Mouse (Mus musculus) G1E (cell line): ENCODE results near the gene Prkar2b. TPM values are rescaled to one million over a fixed set of nuclear protein-coding genes. Genes with fewer than 3 reads are reported as not detected.
A peak's percentile ranks its signal among the peaks of the same experiment; 100 is the strongest.

ENCODE experiments used
- ATAC-seq: 2 replicates; pipeline ENCODE4 v1.8.0; 2016; ENCODE audit warnings: mild to moderate bottlenecking; ENCODE audit not compliant: insufficient number of reproducible peaks, poor library complexity, low FRiP score, severe bottlenecking; ENCODE audit errors: extremely low read depth
- DNase-seq: peaks from one replicate; pipeline ENCODE4 v3.0.0; 2012; ENCODE audit warnings: low spot score
- H3K27me3 ChIP-seq: 2 replicates; pipeline ENCODE4 v1.6.1; 2012; ENCODE audit warnings: mild to moderate bottlenecking, low read length, inconsistent platforms; ENCODE audit not compliant: insufficient read depth
- H3K36me3 ChIP-seq: replicated peaks from 2 replicates; pipeline ENCODE3; 2012; ENCODE audit warnings: mild to moderate bottlenecking, inconsistent platforms
- H3K4me1 ChIP-seq: 2 replicates; pipeline ENCODE4 v1.6.1; 2012; ENCODE audit warnings: low read depth, low read length, inconsistent platforms, mixed read lengths; ENCODE audit not compliant: insufficient read depth
- H3K4me3 ChIP-seq: 2 replicates; pipeline ENCODE4 v1.5.1; 2012; ENCODE audit warnings: low read depth, mild to moderate bottlenecking, inconsistent platforms, low read length, moderate library complexity, mixed read lengths
- H3K9me3 ChIP-seq: replicated peaks from 2 replicates; pipeline ENCODE4 v1.6.1; 2012; ENCODE audit warnings: inconsistent platforms
- CTCF ChIP-seq: IDR thresholded peaks from 2 replicates; pipeline ENCODE4 v1.5.1; 2012; ENCODE audit warnings: low read depth, low read length, inconsistent platforms, mixed read lengths
- GATA1 ChIP-seq: IDR thresholded peaks from 2 replicates; pipeline ENCODE4 v1.6.1; 2012; ENCODE audit warnings: borderline replicate concordance, low read length, inconsistent platforms, mixed read lengths
- GATA2 ChIP-seq: IDR thresholded peaks from 2 replicates; pipeline ENCODE4 v1.6.1; 2012; ENCODE audit warnings: low read depth, low read length, inconsistent platforms, borderline replicate concordance
- POLR2AphosphoS5 ChIP-seq: IDR thresholded peaks from 2 replicates; pipeline ENCODE4 v1.6.1; 2012; ENCODE audit warnings: low read depth, low read length, inconsistent platforms; ENCODE audit not compliant: insufficient replicate concordance
- TAL1 ChIP-seq: conservative IDR thresholded peaks from 2 replicates; pipeline ENCODE4 v1.6.1; 2012; ENCODE audit warnings: low read depth, low read length, inconsistent platforms, mixed read lengths
- polyA plus RNA-seq: library from polyadenylated mRNA; stranded (reverse); fragments of >175 nt; gene quantifications from 2 replicates; pipeline ENCODE4 v1.2.3, GENCODE M21; 2012
- total RNA-seq, 2 experiments: library from RNA; stranded (forward) in 1 of 2; stranded (reverse) in 1 of 2; fragments of 200-1000 nt in 1 of 2; fragments of >200 nt in 1 of 2; fragmentation: Nextera tagmentation in 1 of 2; gene quantifications; 2 replicates each; pipeline ENCODE4 v1.2.3; 2014 to 2017

Gene Prkar2b
- total and polyA plus RNA-seq, 3 experiments: 179 to 849 (median 524) TPM

GRCm38 (mm10) chr12:31926661-31927061, 134.4 kb downstream of the Prkar2b start:
- Histone ChIP-seq H3K9me3 (no peaks in the 10 kb centered on the region), H3K36me3 (peaks cover 80% of the 10 kb centered on the region), H3K27me3 (no peaks in the 10 kb centered on the region), H3K4me3 (no peak overlapping the region), H3K4me1 (0 out of 2 replicates have a peak, but pooled peaks cover 4% of the 10 kb centered on the region)
- TF ChIP-seq GATA1: no peak
- no peak for TF ChIP-seq TAL1
- TF ChIP-seq POLR2AphosphoS5: 0 out of 2 replicates have a peak, but pooled peaks have one; percentile 76
- TF ChIP-seq GATA2: no peak
- peak; percentile 70 for TF ChIP-seq CTCF
- DNase-seq: peak; percentile 10
- peak; percentile 65 for ATAC-seq

- no peaks in the 10 kb centered on the region for H3K9me3 ChIP-seq
- no peak for TF ChIP-seq CTCF
- no peak for TF ChIP-seq GATA1
- TF ChIP-seq GATA2: no peak
- TF ChIP-seq POLR2AphosphoS5: no peak
- TF ChIP-seq TAL1: no peak
- H3K27me3 ChIP-seq: no peaks in the 10 kb centered on the region
- H3K36me3 ChIP-seq: peaks cover 80% of the 10 kb centered on the region
- H3K4me3 ChIP-seq: no peak overlapping the region
- no peak for ATAC-seq
- no peak for DNase-seq
- H3K4me1 ChIP-seq: 0 out of 2 replicates have a peak, but pooled peaks cover 8% of the 10 kb centered on the region
Observed at GRCm38 (mm10) chr12:31925343-31925742, 135.8 kb downstream of the Prkar2b start.

- TF ChIP-seq TAL1 (no peak), GATA2 (no peak), POLR2AphosphoS5 (no peak), CTCF (no peak), GATA1 (no peak)
- H3K9me3 ChIP-seq: no peaks in the 10 kb centered on the region
Observed at GRCm38 (mm10) chr12:31924135-31924534, 137.0 kb downstream of the Prkar2b start.

GRCm38 (mm10) chr12:31920464-31921405, 140.4 kb downstream of the Prkar2b start:
- Histone ChIP-seq H3K4me3 (no peak overlapping the region), H3K27me3 (no peaks in the 10 kb centered on the region), H3K36me3 (peaks cover 80% of the 10 kb centered on the region), H3K4me1 (peaks cover 11% of the 10 kb centered on the region), H3K9me3 (no peaks in the 10 kb centered on the region)
- TF ChIP-seq GATA1 (no peak), GATA2 (no peak), CTCF (no peak), POLR2AphosphoS5 (no peak), TAL1 (no peak)
- no peak for DNase-seq
- no peak for ATAC-seq

More at GRCm38 (mm10) chr12:31924135-31924534, 137.0 kb downstream of the Prkar2b start:
- Histone ChIP-seq H3K27me3 (no peaks in the 10 kb centered on the region), H3K36me3 (peaks cover 84% of the 10 kb centered on the region), H3K4me3 (no peak overlapping the region), H3K4me1 (0 out of 2 replicates have a peak, but pooled peaks cover 8% of the 10 kb centered on the region)
- no peak for DNase-seq
- ATAC-seq: no peak

GRCm38 (mm10) chr12:31917245-31917644, 143.9 kb downstream of the Prkar2b start:
- Histone ChIP-seq H3K36me3 (peaks cover 70% of the 10 kb centered on the region), H3K4me3 (no peak overlapping the region), H3K9me3 (no peaks in the 10 kb centered on the region), H3K4me1 (peaks cover 11% of the 10 kb centered on the region), H3K27me3 (no peaks in the 10 kb centered on the region)
- DNase-seq (peak; percentile 47), ATAC-seq (peak; percentile 62)
- TF ChIP-seq GATA2: no peak
- TF ChIP-seq GATA1: no peak
- no peak for TF ChIP-seq CTCF
- TF ChIP-seq POLR2AphosphoS5: no peak
- no peak for TF ChIP-seq TAL1

- H3K9me3 ChIP-seq: no peaks in the 10 kb centered on the region
- H3K27me3 ChIP-seq: no peaks in the 10 kb centered on the region
- peaks cover 65% of the 10 kb centered on the region for H3K36me3 ChIP-seq
- no peak for DNase-seq
- peaks cover 11% of the 10 kb centered on the region for H3K4me1 ChIP-seq
- no peak for ATAC-seq
- no peak overlapping the region for H3K4me3 ChIP-seq
- no peak for TF ChIP-seq TAL1
- no peak for TF ChIP-seq GATA1
- no peak for TF ChIP-seq POLR2AphosphoS5
- TF ChIP-seq GATA2: no peak
- TF ChIP-seq CTCF: no peak
Observed at GRCm38 (mm10) chr12:31916691-31917090, 144.4 kb downstream of the Prkar2b start.
